Mouse (Mus musculus) R1 (cell line): Measurements from ENCODE around the gene A1bg.

Source experiments
- DNase-seq: peaks from one replicate; pipeline ENCODE4 v3.0.0-alpha.2; 2018; ENCODE audit warnings: low read depth, low spot score

Gene A1bg

DNA sequence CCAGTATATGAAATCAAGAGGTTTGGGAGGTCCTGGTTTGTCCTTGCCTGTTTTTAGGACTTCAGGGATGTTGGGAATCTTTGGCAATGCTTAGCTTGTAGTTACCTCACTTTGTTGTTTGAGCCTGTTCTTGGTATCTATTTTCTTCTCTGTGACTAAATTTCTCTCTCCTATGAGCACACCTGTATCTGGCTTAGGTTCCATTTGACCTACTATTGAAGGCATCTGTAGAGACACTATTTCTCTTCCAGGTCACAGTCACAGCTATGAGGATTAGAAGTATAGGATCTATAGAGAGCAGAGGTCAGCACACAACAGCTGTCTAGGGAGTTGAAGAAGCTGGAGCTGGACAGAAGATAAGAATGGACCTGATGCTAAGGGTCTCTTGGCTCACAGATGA, at the start of gene A1bg:
TSS of gene A1bg (minus strand) at position 101 of the 400 bp plus-strand sequence.
- no peak for DNase-seq

DNA sequence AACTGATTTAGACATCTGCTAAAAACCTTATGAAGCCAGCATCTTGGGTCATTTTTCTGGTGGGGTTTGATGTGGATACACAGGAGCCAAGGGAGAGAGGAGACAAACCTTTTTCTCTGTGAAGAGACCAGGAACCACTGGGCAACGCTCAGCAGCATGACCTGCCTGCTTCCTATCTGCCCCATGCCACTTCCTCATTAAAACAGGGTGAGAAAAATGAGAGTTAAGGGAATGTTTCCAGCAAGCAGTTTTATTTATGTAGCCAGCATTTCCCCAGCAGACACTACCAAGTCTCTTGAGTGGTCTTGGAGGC, 45.7 kb upstream of the A1bg start:
- DNase-seq, result no peak

DNA sequence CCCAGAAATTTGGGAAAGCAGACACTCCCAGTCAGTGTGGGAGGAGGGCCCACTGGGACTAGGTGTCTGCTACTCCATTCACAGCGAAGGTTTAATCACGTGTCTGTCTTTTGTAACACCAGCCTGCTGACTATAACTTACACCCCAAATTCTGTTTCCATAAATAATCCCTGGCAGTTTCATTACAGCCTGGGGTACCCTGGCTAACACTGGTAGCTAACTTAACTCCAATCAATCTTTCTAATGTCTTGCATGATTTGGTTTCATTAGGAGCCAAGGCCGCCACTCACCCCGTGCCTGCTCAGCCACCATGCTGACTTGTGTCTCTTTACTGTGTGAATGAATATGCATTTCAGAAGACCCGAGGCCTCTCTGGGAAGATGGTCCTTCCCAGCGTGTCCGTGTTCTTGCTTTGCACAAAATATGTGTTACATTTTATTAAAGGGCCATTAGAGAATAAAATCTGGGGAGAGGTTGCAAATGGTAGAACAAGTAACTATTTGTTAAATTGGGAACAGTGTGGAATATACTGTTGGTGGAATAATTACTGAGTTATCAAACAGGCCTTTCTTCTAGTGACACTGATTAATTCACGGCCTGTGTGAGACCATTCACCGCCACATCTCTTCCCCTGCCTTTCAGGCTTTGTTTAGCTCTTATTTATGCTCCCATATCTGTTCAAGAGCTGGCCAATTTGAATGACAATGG, 45.2 kb upstream of the A1bg start:
- no peak for DNase-seq

DNA sequence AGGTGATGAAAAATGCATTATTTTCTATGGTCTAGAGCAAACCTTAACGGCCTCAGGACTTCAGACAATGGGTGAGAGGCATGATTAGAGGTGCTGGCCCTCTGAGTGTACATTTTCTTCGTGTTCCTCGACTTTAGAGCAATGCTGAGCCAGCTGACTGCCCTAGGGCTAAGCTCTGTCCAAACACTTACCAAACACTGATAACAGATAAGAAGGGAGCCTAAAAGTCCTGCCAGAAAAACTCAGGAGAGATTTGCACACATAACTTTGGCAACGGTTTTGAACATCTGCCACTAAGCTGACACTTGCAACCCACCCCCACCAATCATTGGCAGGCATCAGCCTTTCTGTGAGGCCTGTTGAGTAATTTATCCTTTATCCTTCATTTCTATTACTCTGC, 2.9 kb upstream of the A1bg start:
- no peak for DNase-seq

DNA sequence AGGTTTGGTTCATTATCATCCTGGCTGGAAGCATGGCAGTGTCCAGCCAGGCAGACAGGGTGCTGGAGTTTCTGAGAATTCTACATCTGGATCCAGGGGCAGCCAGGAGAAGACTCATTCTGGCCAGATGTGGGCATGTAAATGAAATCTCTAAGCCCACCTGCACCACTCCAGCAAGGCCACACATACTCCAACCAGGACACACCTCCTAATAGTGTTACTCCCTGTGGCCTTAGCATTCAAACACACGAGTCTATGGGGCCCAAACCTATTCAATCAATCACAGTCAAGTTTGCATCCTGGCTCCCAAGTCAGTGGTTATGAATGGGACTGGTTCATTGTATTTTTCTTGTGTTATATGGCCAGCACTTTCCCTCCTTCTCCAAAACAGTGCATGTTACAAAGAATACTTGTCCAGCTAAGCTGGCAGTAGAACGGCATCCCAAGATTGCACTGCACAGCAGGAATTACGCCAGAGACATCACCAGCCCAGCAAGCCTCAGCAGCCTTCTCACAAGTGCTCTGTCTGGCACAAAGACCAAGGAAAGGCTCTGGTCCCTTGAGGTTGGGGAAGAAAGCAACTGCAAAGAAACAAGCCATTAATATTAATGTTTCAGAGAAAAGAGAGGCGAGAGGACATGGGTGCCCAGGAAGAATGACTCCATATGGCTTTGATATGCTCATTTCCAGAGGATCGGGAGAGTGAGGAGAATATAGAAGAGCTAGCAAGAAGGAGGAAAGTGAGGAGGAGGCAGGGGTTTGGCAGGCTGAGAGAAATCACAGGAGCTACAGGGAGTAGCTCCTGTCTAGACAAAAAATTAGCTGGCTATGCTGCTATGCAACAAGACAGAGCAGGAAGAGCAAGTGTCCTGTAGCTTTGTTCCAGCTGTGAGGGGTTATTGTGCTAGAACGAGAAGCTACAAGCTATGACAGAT, 18.8 kb downstream of the A1bg start:
- no peak for DNase-seq

DNA sequence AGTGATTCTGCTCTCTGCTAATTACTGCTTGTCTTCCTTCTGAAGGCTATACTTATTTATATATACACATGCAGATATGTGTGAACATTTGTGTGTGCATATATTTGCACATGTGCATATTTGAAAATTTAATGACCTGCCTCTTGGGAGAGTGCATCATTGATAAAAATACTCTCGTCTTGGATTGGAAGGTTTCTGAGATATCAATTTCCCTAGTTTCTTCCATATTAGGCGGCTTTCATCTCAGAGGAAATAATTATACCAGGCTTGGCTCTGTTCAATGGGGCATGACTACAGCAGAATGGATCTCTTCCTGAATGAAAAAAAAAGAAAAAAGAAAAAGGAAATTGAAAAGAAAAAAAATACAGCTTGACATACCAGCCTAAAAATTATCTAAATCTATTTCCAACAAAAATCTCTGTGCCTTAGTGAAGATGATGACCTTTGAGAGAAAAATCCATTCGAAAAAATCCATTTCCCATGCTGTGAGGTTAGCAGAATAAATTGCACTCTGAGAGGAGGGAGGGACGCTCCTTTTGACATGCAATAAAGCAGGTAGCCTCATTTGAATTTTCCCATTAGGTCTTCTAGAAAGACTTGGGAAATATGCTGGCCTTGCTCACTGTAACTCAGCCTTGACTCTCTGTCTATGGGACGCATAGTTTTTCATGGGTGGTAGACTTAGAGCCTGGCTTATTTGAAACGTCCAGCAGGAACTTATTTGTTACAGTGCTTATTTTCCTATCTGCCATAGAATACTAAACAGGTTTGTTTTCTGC, 24.4 kb downstream of the A1bg start:
- no peak for DNase-seq

DNA sequence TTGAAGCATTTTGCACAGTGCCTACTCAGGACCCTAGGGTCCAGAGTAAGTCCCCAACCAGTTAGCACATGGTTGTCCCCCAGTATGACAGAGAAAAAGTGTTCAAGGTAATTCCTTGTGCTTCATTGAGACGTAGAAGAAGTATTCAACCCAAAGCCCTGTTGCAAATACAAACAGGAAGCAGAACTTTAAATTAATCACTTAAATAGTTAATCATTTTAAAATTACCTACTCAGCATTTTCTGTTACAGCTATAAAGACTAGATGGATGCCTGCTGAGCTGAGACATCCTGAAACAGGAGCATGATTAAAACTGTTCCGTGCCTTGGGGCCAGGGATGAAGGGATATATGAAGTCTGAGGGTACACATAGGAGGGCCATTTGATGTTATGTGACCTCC, 26.8 kb downstream of the A1bg start:
- no peak for DNase-seq

DNA sequence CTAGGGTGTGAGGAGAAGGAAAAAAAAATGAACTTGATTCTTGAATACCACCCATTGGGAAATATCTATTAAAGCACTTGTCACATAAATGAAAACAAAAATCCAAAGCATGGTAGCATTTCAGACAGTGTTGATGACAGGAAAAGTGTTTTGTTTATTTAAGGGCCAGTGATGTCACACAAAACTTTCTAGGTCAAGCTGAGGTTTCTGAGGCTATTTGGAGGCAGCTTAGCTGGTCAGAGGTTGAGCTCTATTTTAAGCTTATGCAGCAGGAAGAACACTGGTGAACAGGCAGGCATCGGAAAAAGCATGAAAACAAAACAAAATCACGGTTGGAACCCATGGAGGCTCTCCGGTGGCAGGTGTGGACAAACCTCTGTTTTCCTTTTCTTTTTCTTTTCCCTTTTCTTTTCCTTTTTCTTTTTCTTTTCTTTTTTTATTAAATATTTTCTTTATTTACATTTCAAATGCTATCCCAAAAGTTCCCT, 29.8 kb downstream of the A1bg start:
- DNase-seq, result no peak

DNA sequence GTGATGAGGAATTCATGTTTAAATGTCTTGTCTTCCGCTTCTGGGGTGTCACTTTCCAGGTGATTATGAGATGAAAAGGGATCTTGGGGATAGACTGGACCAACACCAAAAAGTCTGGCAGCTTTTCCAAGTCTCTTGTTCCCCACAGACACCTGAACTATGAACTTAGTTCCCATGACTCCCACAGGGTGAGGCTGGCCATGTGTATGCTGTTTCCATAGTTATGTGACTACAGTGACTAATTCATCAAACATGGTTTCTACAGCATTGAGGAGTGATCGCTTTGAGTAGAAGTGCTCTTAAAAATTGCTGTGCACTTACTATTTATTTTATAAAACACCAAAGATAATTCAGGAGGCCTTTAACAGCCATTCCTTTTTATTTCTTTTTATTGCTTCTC, 34.1 kb downstream of the A1bg start:
- DNase-seq, result no peak

DNA sequence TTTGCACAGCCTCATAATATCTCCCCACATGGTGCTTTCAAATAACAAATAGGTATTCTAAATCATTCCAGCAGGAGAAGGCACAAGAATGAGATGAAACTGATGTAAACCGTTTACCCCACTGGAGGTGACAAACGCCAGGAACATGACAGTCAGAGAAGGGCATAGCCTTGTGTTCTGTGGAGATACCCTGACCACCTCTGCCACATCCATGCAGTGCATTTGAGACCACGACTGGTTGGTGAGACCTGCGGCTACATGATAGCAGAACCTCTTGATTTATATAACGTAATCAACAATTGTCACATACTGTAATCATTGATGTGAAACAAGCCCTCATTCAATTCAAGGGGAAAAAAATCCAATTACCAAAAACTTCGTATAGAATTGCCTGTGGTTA, 47.1 kb downstream of the A1bg start:
- DNase-seq, result no peak

DNA sequence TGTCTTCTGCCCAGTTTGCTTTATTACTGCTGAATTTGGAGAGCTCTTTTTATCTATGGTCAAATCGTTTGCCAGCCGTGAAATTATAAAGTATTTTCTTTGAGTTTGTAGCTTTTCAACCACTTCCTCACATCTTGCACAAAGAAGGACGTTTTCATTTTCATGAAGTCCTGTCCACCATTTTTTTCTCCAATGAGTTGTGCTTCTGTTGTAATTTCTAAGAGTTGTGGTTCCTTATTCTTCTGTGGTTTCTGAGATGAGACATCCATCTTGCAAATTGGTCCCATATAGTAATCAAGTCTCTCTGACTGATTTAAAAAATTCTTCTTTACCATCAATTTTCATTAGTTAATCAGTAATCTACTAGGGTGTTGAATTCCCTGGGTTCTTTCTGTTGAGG, 60.4 kb downstream of the A1bg start:
- DNase-seq, result no peak

DNA sequence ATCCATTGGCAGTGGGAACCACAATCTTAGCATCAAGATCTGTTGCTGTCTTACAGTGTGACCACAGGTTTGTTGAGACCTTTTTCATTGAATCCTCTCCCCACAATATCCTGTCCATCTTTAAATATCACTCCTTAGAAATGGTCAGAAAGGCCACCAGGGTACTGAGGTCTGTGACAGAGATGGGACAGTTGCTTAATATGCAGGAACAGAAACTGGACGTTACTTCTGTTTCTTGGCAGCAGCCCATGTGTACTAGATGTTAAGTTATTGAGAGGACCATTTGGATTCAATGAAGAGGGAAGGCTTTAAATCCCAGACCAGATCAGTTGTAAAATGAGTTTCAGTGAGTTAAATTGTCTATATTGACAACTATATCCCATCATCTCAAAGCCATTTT, 67.7 kb downstream of the A1bg start:
- no peak for DNase-seq

DNA sequence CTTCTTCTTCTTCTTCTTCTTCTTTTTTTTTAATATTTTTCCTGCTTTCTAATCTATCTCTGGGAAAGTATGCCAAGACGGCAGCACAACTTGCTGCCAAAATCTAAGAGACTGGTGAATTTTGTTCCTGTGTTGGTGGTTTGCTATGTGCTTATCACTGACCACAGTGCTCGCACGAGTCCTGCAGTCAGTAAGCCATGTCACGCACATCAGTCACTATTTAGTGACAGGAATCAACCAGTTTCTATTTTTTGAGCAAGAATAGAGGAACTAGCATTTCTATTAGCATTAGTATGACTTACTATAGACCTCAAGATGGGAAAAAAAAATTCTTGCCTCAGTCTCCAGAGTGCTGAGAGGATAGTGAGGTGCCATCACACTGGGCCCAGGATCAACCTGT, 68.7 kb downstream of the A1bg start:
- DNase-seq, result no peak

DNA sequence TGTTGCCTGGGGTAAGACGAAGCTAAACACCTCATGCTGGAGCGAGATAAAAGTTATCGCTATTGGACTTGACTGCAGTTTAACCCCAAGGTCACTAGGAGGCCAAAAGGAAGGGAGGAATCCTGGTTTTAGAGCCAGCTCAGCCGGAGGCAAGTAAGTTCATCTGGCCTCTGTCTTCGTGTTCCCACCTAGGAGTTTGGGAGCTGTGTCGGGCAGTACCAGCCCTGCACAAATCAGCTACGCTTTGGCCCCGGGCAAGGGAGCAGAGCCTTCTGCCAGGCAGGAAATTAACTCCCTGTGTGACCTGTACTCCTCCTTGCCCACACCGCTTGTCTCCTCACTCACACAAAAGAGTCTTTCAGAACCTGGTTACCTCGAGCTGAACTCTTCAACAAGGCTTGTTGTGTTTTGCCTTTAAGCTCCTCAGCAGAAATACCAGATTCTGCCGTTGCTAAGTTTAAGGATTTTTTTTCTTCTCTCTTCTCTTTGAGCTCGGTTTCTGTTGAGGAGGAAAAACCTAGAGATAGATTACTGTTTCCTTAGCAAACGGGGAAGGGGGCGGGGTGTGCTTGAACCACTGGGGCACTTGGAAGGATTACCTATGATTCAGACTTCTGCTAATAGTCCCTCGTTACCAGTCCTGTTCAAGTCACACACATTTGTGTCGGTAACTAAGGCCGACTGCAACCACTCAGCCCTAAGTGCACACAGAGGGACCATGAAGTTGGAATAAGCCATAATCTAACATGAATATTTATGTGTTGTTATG, 69.4 kb downstream of the A1bg start, which contains the start of gene Fam84b:
TSS of gene Fam84b (minus strand) at position 548 of the 769 bp plus-strand sequence.
- peak; percentile 20 for DNase-seq

DNA sequence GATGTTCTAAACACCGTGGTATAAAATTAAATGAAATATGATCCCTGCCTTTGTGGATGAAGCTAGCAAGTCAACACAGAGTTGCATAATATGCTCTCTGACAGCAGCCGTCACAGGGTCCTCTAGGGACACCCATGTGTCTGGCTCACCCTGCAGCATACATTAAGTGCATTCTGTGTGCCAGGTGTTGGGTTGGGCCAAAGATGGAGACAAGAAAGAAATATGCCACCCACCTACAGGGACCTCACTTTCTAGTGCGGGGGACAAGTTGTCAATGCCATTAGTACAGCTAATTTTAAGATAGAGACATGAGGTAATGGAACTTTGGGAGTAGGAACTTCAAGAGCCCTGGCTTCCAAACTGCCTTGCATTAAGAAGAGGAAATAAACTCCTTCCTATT, 74.2 kb downstream of the A1bg start:
- no peak for DNase-seq
